Mouse (Mus musculus) megakaryocyte progenitor cell, adult 5-6 weeks (primary cell): ENCODE measurements around the gene Rnf26. TPM values are rescaled to one million over a fixed set of nuclear protein-coding genes. Genes with fewer than 3 reads are reported as not detected.
A peak's percentile ranks its signal among the peaks of the same experiment; 100 is the strongest.

Experiments
- ATAC-seq: replicated peaks from 2 replicates; pipeline ENCODE4 v1.8.0; 2016; ENCODE audit warnings: mild to moderate bottlenecking, moderate TSS enrichment, inconsistent platforms; ENCODE audit not compliant: poor library complexity
- total RNA-seq, 2 experiments: library from RNA; stranded (forward) in 1 of 2; stranded (reverse) in 1 of 2; fragments of 157-497, 149-512 nt in 1 of 2; fragments of 200-1000 nt in 1 of 2; gene quantifications; 2 replicates each; pipeline versions ENCODE4 v1.2.3 to v1.2.4; 2015 to 2017

Rnf26 gene
- total RNA-seq (2015): 47.7 and 59.6 TPM in 2 replicates
- 19.1 and 21.2 TPM in 2 replicates for total RNA-seq (2017)

- ATAC-seq: peak; percentile 97
Measured at GRCm38 (mm10) chr9:44113105-44113789, at the start of gene Rnf26, which contains the start of gene Gm49380. Rnf26 (minus strand) TSS chr9:44113517. Gm49380 (minus strand) TSS chr9:44113500.

GRCm38 (mm10) chr9:44159886-44160285 is 46.6 kb upstream of the Rnf26 start:
- ATAC-seq: no peak

GRCm38 (mm10) chr9:44147290-44147689 is 34.0 kb upstream of the Rnf26 start:
- peak; percentile 65 for ATAC-seq

GRCm38 (mm10) chr9:44144718-44145060 is 31.4 kb upstream of the Rnf26 start:
- ATAC-seq: no peak

- no peak for ATAC-seq
Measured at GRCm38 (mm10) chr9:44144023-44144717, 30.9 kb upstream of the Rnf26 start.

GRCm38 (mm10) chr9:44143421-44143820 is 30.1 kb upstream of the Rnf26 start:
- ATAC-seq: no peak

- ATAC-seq: no peak
Measured at GRCm38 (mm10) chr9:44141951-44142350, 28.6 kb upstream of the Rnf26 start.

GRCm38 (mm10) chr9:44137846-44138245 is 24.5 kb upstream of the Rnf26 start:
- no peak for ATAC-seq

GRCm38 (mm10) chr9:44135731-44136411 is 22.6 kb upstream of the Rnf26 start:
- 0 out of 2 replicates have a peak, but pooled peaks have one; percentile 20 for ATAC-seq

GRCm38 (mm10) chr9:44134851-44135730 is 21.8 kb upstream of the Rnf26 start:
- 0 out of 2 replicates have a peak, but pooled peaks have one; percentile 13 for ATAC-seq

GRCm38 (mm10) chr9:44134101-44134850 is 21.0 kb upstream of the Rnf26 start, which contains the start of gene Mcam:
Mcam (plus strand) TSS chr9:44134469.
- ATAC-seq: no peak

- ATAC-seq: no peak
Measured at GRCm38 (mm10) chr9:44133287-44133686, 20.0 kb upstream of the Rnf26 start.

GRCm38 (mm10) chr9:44132200-44132599 is 18.9 kb upstream of the Rnf26 start:
- no peak for ATAC-seq

GRCm38 (mm10) chr9:44131276-44131590 is 17.9 kb upstream of the Rnf26 start:
- ATAC-seq: no peak

- ATAC-seq: no peak
Measured at GRCm38 (mm10) chr9:44130581-44131275, 17.4 kb upstream of the Rnf26 start.

GRCm38 (mm10) chr9:44130034-44130433 is 16.7 kb upstream of the Rnf26 start:
- ATAC-seq: peak; percentile 30

GRCm38 (mm10) chr9:44129633-44130032 is 16.3 kb upstream of the Rnf26 start:
- ATAC-seq: no peak

- ATAC-seq: no peak
Measured at GRCm38 (mm10) chr9:44127351-44127801, 14.1 kb upstream of the Rnf26 start.

GRCm38 (mm10) chr9:44126746-44127145 is 13.4 kb upstream of the Rnf26 start:
- no peak for ATAC-seq
